Mouse (Mus musculus) spleen, adult 2 months (tissue): ENCODE data around the gene Zfp266.

ENCODE experiments used
- CTCF ChIP-seq: fragments of 200-500 bp; IDR thresholded peaks from 2 replicates; pipeline ENCODE4 v1.5.1; 2011; ENCODE audit warnings: mild to moderate bottlenecking, inconsistent platforms; ENCODE audit not compliant: insufficient read depth, insufficient read length, insufficient replicate concordance; ENCODE audit errors: extremely low read depth
- POLR2A ChIP-seq: fragments of 200-500 bp; IDR thresholded peaks from 2 replicates; pipeline ENCODE4 v1.6.1; 2011; ENCODE audit warnings: low read depth, low read length, inconsistent platforms

- TF ChIP-seq POLR2A (no peak), CTCF (no peak)
These were observed 31.7 kb downstream of the Zfp266 start for GRCm38 (mm10) chr9:20489536-20489935.
